In genomic region chr2:35199541-35199940, GRCm38 (mm10) we compare ENCODE assay signal across 8 mouse cellular contexts. TPM values are rescaled to one million over a fixed set of nuclear protein-coding genes. Genes with fewer than 3 reads are reported as not detected.
A peak's percentile ranks its signal among the peaks of the same experiment; 100 is the strongest.
DNase-seq lines count a peak whose midpoint lies in the region; ATAC-seq and TF ChIP-seq lines count a peak whose summit lies in the region.

No protein-coding gene starts in this region.

- 0 out of 2 replicates have a peak, but pooled peaks cover 6% of the 10 kb centered on the region for H3K36me3 ChIP-seq in heart, embryonic 14.5 days (ENCODE audit: control insufficient read depth, insufficient read depth, low read length)
- H3K36me3 ChIP-seq in hindbrain, embryonic 13.5 days, result no peaks in the 10 kb centered on the region
- H3K36me3 ChIP-seq in midbrain, embryonic 14.5 days (ENCODE audit: control insufficient read depth, insufficient read depth, low read length), result no peaks in the 10 kb centered on the region

- WGBS in heart, embryonic 14.5 days, result 3% methylated on average over 5 of the region's 5 CpGs
- WGBS in bone marrow, adult 2 months, result 2% methylated on average over 5 of the region's 5 CpGs
- WGBS in hindbrain, embryonic 13.5 days, result 18% methylated on average over 5 of the region's 5 CpGs
- WGBS in midbrain, embryonic 14.5 days, result 20% methylated on average over 5 of the region's 5 CpGs

- H3K4me1 ChIP-seq in heart, embryonic 14.5 days (ENCODE audit: control insufficient read depth in 2 of 2, insufficient read depth in 2 of 2, low read length in 2 of 2), result peaks cover 0 to 29% of the 10 kb centered on the region in 2 experiments; a peak in 3 of 4 replicates
- H3K4me1 ChIP-seq in bone marrow, adult 2 months (ENCODE audit: control insufficient read depth, insufficient read depth, low read length), result no peaks in the 10 kb centered on the region; the same call in 1 of the 2 replicates
- H3K4me1 ChIP-seq in hindbrain, embryonic 13.5 days (replicated peaks), result peaks cover 26% of the 10 kb centered on the region
- H3K4me1 ChIP-seq in midbrain, embryonic 14.5 days (ENCODE audit: control insufficient read depth, insufficient read depth, low read length), result peaks cover 20% of the 10 kb centered on the region

- no peak for TF ChIP-seq POLR2A in bone marrow, adult 2 months (IDR thresholded peaks at IDR 0.05; ENCODE audit: borderline replicate concordance, control insufficient read depth, low read depth, low read length)

- H3K27me3 ChIP-seq in heart, embryonic 14.5 days (ENCODE audit: control insufficient read depth, insufficient read depth, low read length), result no peaks in the 10 kb centered on the region
- no peaks in the 10 kb centered on the region for H3K27me3 ChIP-seq in hindbrain, embryonic 13.5 days
- H3K27me3 ChIP-seq in midbrain, embryonic 14.5 days (ENCODE audit: control insufficient read depth, insufficient read depth, low read length), result no peaks in the 10 kb centered on the region

- peak overlapping the region; percentile 100 for H3K9ac ChIP-seq in heart, embryonic 14.5 days (ENCODE audit: low read length)
- peak overlapping the region; percentile 97 for H3K9ac ChIP-seq in hindbrain, embryonic 13.5 days
- peak overlapping the region; percentile 99 for H3K9ac ChIP-seq in midbrain, embryonic 14.5 days (replicated peaks; ENCODE audit: low read length)

- H3K9me3 ChIP-seq in heart, embryonic 14.5 days (ENCODE audit: control insufficient read depth, low read length), result no peaks in the 10 kb centered on the region
- H3K9me3 ChIP-seq in hindbrain, embryonic 13.5 days, result no peaks in the 10 kb centered on the region
- H3K9me3 ChIP-seq in midbrain, embryonic 14.5 days (ENCODE audit: control insufficient read depth, low read length), result no peaks in the 10 kb centered on the region

- H3K4me3 ChIP-seq in heart, embryonic 14.5 days (ENCODE audit: control insufficient read depth in 1 of 2, insufficient read depth in 1 of 2, low read depth in 1 of 2, low read length in 2 of 2), result peak overlapping the region; percentile 88 to 100
- peak overlapping the region; percentile 99 for H3K4me3 ChIP-seq in bone marrow, adult 2 months (replicated peaks; ENCODE audit: control insufficient read depth, low read depth, low read length)
- peak overlapping the region; percentile 99 for H3K4me3 ChIP-seq in hindbrain, embryonic 13.5 days
- H3K4me3 ChIP-seq in midbrain, embryonic 14.5 days (replicated peaks; ENCODE audit: low read depth, low read length), result peak overlapping the region; percentile 99

- ATAC-seq in heart, embryonic 14.5 days (ENCODE audit: insufficient number of reproducible peaks, insufficient read depth, low FRiP score, low read depth), result no peak
- no peak for ATAC-seq in hindbrain, embryonic 13.5 days (ENCODE audit: low FRiP score)
- no peak for ATAC-seq in midbrain, embryonic 14.5 days (ENCODE audit: low FRiP score, low TSS enrichment)

- H3K27ac ChIP-seq in heart, embryonic 14.5 days (replicated peaks in 1 of 2; ENCODE audit: control insufficient read depth in 1 of 2, insufficient read depth in 1 of 2, low read depth in 2 of 2, low read length in 2 of 2), result peak overlapping the region; percentile 93 to 99
- no peak overlapping the region; the same call in 1 of the 2 replicates for H3K27ac ChIP-seq in bone marrow, adult 2 months (ENCODE audit: control insufficient read depth, insufficient read depth, low read depth, low read length, poor library complexity)
- no peak overlapping the region for H3K27ac ChIP-seq in hindbrain, embryonic 13.5 days
- peak overlapping the region; percentile 98; the same call in 1 of the 2 replicates for H3K27ac ChIP-seq in midbrain, embryonic 14.5 days (replicated peaks; ENCODE audit: low read depth, low read length)

- TF ChIP-seq CTCF in bone marrow, adult 2 months (IDR thresholded peaks at IDR 0.05; ENCODE audit: control insufficient read depth, insufficient read depth, low read length), result no peak

- no peak for DNase-seq in heart, postnatal 4 days
- DNase-seq in midbrain, embryonic 14.5 days, result peak; percentile 20
- DNase-seq in left cerebral cortex, adult 9 months (ENCODE audit: low spot score in 2 of 2), result no peak
- DNase-seq in right cerebral cortex, adult 2 months (ENCODE audit: low spot score in 2 of 2), result no peak
- no peak for DNase-seq in thymus, postnatal 0 days (ENCODE audit: low spot score)

- peak overlapping the region; percentile 85 for H3K4me2 ChIP-seq in heart, embryonic 14.5 days (ENCODE audit: low read length)
- peak overlapping the region; percentile 96 for H3K4me2 ChIP-seq in hindbrain, embryonic 13.5 days
- peak overlapping the region; percentile 70 for H3K4me2 ChIP-seq in midbrain, embryonic 14.5 days (ENCODE audit: low read length)

RNA-seq across cellular contexts. Expression of gene Rab14, which starts 1.4 kb away (rescaled TPM):
- 251 and 262 TPM in 2 replicates for polyA plus RNA-seq in heart, embryonic 14.5 days (2014; fragmentation: Nextera tagmentation; extraction: Ambion mirVana)
- total RNA-seq in heart, postnatal 4 days (2021), result 100 to 1,000 TPM; 154 to 165 TPM
- 40.2 and 77.1 TPM in 2 replicates for polyA plus RNA-seq in bone marrow, adult 2 months (2011; ENCODE audit: insufficient read depth, insufficient read length, low replicate concordance, missing spikeins)
- polyA plus RNA-seq in hindbrain, embryonic 13.5 days (2015; fragmentation: Nextera tagmentation; extraction: Ambion mirVana), result 462 and 482 TPM in 2 replicates
- 401 and 415 TPM in 2 replicates for polyA plus RNA-seq in midbrain, embryonic 14.5 days (2014; fragmentation: Nextera tagmentation; extraction: Ambion mirVana)
- 309 and 366 TPM in 2 replicates for polyA plus RNA-seq in thymus, postnatal 0 days (2015; fragmentation: Nextera tagmentation; extraction: Ambion mirVana)

RNA-seq across cellular contexts. Expression of gene Gsn, which starts 56.6 kb away (rescaled TPM):
- 328 and 342 TPM in 2 replicates for polyA plus RNA-seq in heart, embryonic 14.5 days (2014; fragmentation: Nextera tagmentation; extraction: Ambion mirVana)
- total RNA-seq in heart, postnatal 4 days (2021), result 100 to 1,000 TPM; 164 to 171 TPM
- polyA plus RNA-seq in bone marrow, adult 2 months (2011; ENCODE audit: insufficient read depth, insufficient read length, low replicate concordance, missing spikeins), result 38.0 and 94.8 TPM in 2 replicates
- 27.4 and 28.2 TPM in 2 replicates for polyA plus RNA-seq in hindbrain, embryonic 13.5 days (2015; fragmentation: Nextera tagmentation; extraction: Ambion mirVana)
- 8.8 and 18.9 TPM in 2 replicates for polyA plus RNA-seq in midbrain, embryonic 14.5 days (2014; fragmentation: Nextera tagmentation; extraction: Ambion mirVana)
- 139 TPM in 2 replicates for polyA plus RNA-seq in thymus, postnatal 0 days (2015; fragmentation: Nextera tagmentation; extraction: Ambion mirVana)

Comparison
In these comparisons a context has a peak if more than half of its experiments do, and no peak if none do; other contexts are left out.
1. H3K27ac ChIP-seq: peak in heart, embryonic 14.5 days (2 of 2) and midbrain, embryonic 14.5 days (single experiment); none in bone marrow, adult 2 months (single experiment) and hindbrain, embryonic 13.5 days (single experiment).
2. Peak in every context shown above with its lines, with median percentiles within 50 percentile points of each other: H3K4me2 ChIP-seq, H3K4me3 ChIP-seq and H3K9ac ChIP-seq.